In the genomic region with DNA sequence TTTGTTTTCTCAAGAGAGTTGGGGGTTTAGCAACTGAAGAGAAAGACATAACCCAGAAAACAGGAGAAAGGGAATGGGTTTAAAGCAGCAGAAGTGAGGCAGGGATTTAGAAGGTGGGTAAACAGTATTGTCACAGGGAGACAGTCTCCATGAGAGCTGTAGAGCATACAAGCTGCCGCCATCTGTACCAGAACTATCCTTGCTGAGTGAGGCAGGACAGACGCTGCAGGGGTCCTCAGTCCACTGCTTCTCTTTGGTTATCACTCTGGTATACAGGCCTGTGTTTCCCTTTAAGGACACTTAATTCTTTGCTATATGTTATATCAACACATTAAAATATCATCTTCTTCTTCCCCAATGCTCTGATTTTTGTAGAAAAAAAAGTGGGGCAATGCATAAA, we compare ENCODE assay signal across 17 mouse cellular contexts.
A peak's percentile ranks its signal among the peaks of the same experiment; 100 is the strongest.
DNase-seq lines count a peak whose midpoint lies in the region; ATAC-seq lines count a peak whose summit lies in the region.
"Had no signal": no experiment of that assay in that cellular context is flagged by ENCODE, and none has a peak within 500 bp of the region (broad histone marks: within the 10 kb centered on the region; RNA-seq: fewer than 3 reads in every experiment).

No protein-coding gene starts in this region.

- peak; percentile 5 for DNase-seq in hindbrain, embryonic 11.5 days (ENCODE audit: low spot score)
- no peak for DNase-seq in hindbrain, embryonic 14.5 days (ENCODE audit: low spot score)
- peak; percentile 14 for DNase-seq in thymus, postnatal 4 days
- DNase-seq in thymus, adult 18-20 months = no peak
- peak; percentile 37 to 63 for DNase-seq in cerebellum, postnatal 14 days
- DNase-seq: gastrocnemius, postnatal 25 days; heart, postnatal 36 days; kidney, adult 8-10 months; kidney, postnatal 4 days; lung, adult 18-20 months; spleen, adult 18-20 months had no signal

- no peak overlapping the region for H3K27ac ChIP-seq in hindbrain, embryonic 11.5 days (ENCODE audit: low read depth, low read length)
- H3K27ac ChIP-seq in hindbrain, embryonic 14.5 days = no peak overlapping the region
- H3K27ac ChIP-seq in kidney, embryonic 14.5 days (ENCODE audit: low read depth, low read length) = no peak overlapping the region
- H3K27ac ChIP-seq: embryonic facial prominence, embryonic 13.5 days; heart, embryonic 10.5 days had no signal

- no peaks in the 10 kb centered on the region for H3K27me3 ChIP-seq in hindbrain, embryonic 11.5 days (ENCODE audit: control insufficient read depth, insufficient read depth, low read length)
- H3K27me3 ChIP-seq in hindbrain, embryonic 14.5 days (ENCODE audit: control insufficient read depth, insufficient read depth, low read length) = no peaks in the 10 kb centered on the region
- H3K27me3 ChIP-seq in kidney, embryonic 14.5 days (ENCODE audit: control insufficient read depth, insufficient read depth, low read length) = no peaks in the 10 kb centered on the region
- H3K27me3 ChIP-seq: embryonic facial prominence, embryonic 13.5 days had no signal

- no peak for ATAC-seq in hindbrain, embryonic 11.5 days (ENCODE audit: low FRiP score)
- no peak for ATAC-seq in hindbrain, embryonic 14.5 days (ENCODE audit: low FRiP score)
- ATAC-seq in kidney, embryonic 14.5 days (ENCODE audit: low FRiP score, low TSS enrichment) = no peak
- ATAC-seq in inflammation-experienced regulatory T-cells, adult 6 months = no peak
- ATAC-seq: midbrain, embryonic 16.5 days had no signal

- 35% methylated on average over 2 of the region's 2 CpGs for WGBS in hindbrain, embryonic 11.5 days
- WGBS in hindbrain, embryonic 14.5 days = 64% methylated on average over 2 of the region's 2 CpGs
- 46% methylated on average over 2 of the region's 2 CpGs for WGBS in kidney, embryonic 14.5 days

- H3K9me3 ChIP-seq in hindbrain, embryonic 11.5 days (ENCODE audit: control insufficient read depth, low read length) = no peaks in the 10 kb centered on the region
- no peaks in the 10 kb centered on the region for H3K9me3 ChIP-seq in hindbrain, embryonic 14.5 days (ENCODE audit: control insufficient read depth, low read length)
- H3K9me3 ChIP-seq in kidney, embryonic 14.5 days (ENCODE audit: control insufficient read depth, low read length) = no peaks in the 10 kb centered on the region
- H3K9me3 ChIP-seq: embryonic facial prominence, embryonic 13.5 days; G1E; heart, embryonic 10.5 days had no signal

- H3K4me1 ChIP-seq in hindbrain, embryonic 11.5 days (replicated peaks; ENCODE audit: control insufficient read depth, insufficient read depth, low read length) = no peaks in the 10 kb centered on the region
- H3K4me1 ChIP-seq in hindbrain, embryonic 14.5 days (replicated peaks; ENCODE audit: control insufficient read depth, insufficient read depth, low read length) = no peaks in the 10 kb centered on the region; the same call in 1 of the 2 replicates
- no peaks in the 10 kb centered on the region for H3K4me1 ChIP-seq in kidney, embryonic 14.5 days (ENCODE audit: control insufficient read depth, insufficient read depth, low read length)
- H3K4me1 ChIP-seq: embryonic facial prominence, embryonic 13.5 days; heart, embryonic 10.5 days had no signal

- no peak overlapping the region for H3K4me3 ChIP-seq in hindbrain, embryonic 11.5 days (ENCODE audit: low read depth, low read length)
- no peak overlapping the region for H3K4me3 ChIP-seq in hindbrain, embryonic 14.5 days (replicated peaks; ENCODE audit: low read length)
- H3K4me3 ChIP-seq in kidney, embryonic 14.5 days (ENCODE audit: low read length) = no peak overlapping the region
- H3K4me3 ChIP-seq: embryonic facial prominence, embryonic 13.5 days; heart, embryonic 10.5 days had no signal

- H3K36me3 ChIP-seq in hindbrain, embryonic 11.5 days (ENCODE audit: control insufficient read depth, insufficient read depth, low read length) = no peaks in the 10 kb centered on the region
- no peaks in the 10 kb centered on the region for H3K36me3 ChIP-seq in hindbrain, embryonic 14.5 days (replicated peaks; ENCODE audit: control insufficient read depth, insufficient read depth)
- H3K36me3 ChIP-seq in kidney, embryonic 14.5 days (ENCODE audit: control insufficient read depth, insufficient read depth, low read length) = no peaks in the 10 kb centered on the region
- H3K36me3 ChIP-seq: embryonic facial prominence, embryonic 13.5 days; G1E; heart, embryonic 10.5 days had no signal

- no peak overlapping the region for H3K9ac ChIP-seq in hindbrain, embryonic 11.5 days (ENCODE audit: low read depth, low read length)
- H3K9ac ChIP-seq in hindbrain, embryonic 14.5 days = no peak overlapping the region
- H3K9ac ChIP-seq in kidney, embryonic 14.5 days (ENCODE audit: low read depth, low read length) = no peak overlapping the region
- H3K9ac ChIP-seq: embryonic facial prominence, embryonic 13.5 days had no signal

- H3K4me2 ChIP-seq in hindbrain, embryonic 11.5 days (replicated peaks; ENCODE audit: low read depth, low read length) = no peak overlapping the region
- H3K4me2 ChIP-seq in hindbrain, embryonic 14.5 days (replicated peaks) = no peak overlapping the region
- no peak overlapping the region for H3K4me2 ChIP-seq in kidney, embryonic 14.5 days (replicated peaks; ENCODE audit: low read depth, low read length)
- H3K4me2 ChIP-seq: embryonic facial prominence, embryonic 13.5 days had no signal

Comparison
In these comparisons a context has a peak if more than half of its experiments do, and no peak if none do; other contexts are left out.
1. DNase-seq: peak in hindbrain, embryonic 11.5 days (single experiment), thymus, postnatal 4 days (single experiment) and cerebellum, postnatal 14 days (2 of 2); none in hindbrain, embryonic 14.5 days (single experiment) and thymus, adult 18-20 months (0 of 2).